Mouse (Mus musculus) G1E (cell line): Measurements from ENCODE around the gene Srd5a1.

Experiments
- CTCF ChIP-seq: IDR thresholded peaks from 2 replicates; pipeline ENCODE4 v1.5.1; 2012; ENCODE audit warnings: low read depth, low read length, inconsistent platforms, mixed read lengths
- GATA1 ChIP-seq: IDR thresholded peaks from 2 replicates; pipeline ENCODE4 v1.6.1; 2012; ENCODE audit warnings: borderline replicate concordance, low read length, inconsistent platforms, mixed read lengths
- POLR2AphosphoS5 ChIP-seq: IDR thresholded peaks from 2 replicates; pipeline ENCODE4 v1.6.1; 2012; ENCODE audit warnings: low read depth, low read length, inconsistent platforms; ENCODE audit not compliant: insufficient replicate concordance

GRCm38 (mm10) chr13:69556728-69557127 is 54.5 kb downstream of the Srd5a1 start:
- TF ChIP-seq CTCF: no peak
- TF ChIP-seq GATA1: no peak
- no peak for TF ChIP-seq POLR2AphosphoS5
